In genomic region chr1:52140534-52140933, GRCm38 (mm10) we compare ENCODE assay signal across 26 mouse cellular contexts. TPM values are rescaled to one million over a fixed set of nuclear protein-coding genes. Genes with fewer than 3 reads are reported as not detected.
DNase-seq lines count a peak whose midpoint lies in the region; ATAC-seq lines count a peak whose summit lies in the region.
"Had no signal": no experiment of that assay in that cellular context is flagged by ENCODE, and none has a peak within 500 bp of the region (broad histone marks: within the 10 kb centered on the region; RNA-seq: fewer than 3 reads in every experiment).

No protein-coding gene starts in this region.

- WGBS in embryonic facial prominence, embryonic 10.5 days: 89% methylated on average over 9 of the region's 9 CpGs

- H3K36me3 ChIP-seq in embryonic facial prominence, embryonic 10.5 days (replicated peaks): 0 out of 2 replicates have a peak, but pooled peaks cover 7% of the 10 kb centered on the region
- H3K36me3 ChIP-seq: embryonic facial prominence, embryonic 12.5 days; forebrain, embryonic 15.5 days had no signal

- H3K27ac ChIP-seq in embryonic facial prominence, embryonic 10.5 days (replicated peaks): no peak overlapping the region
- H3K27ac ChIP-seq: embryonic facial prominence, embryonic 12.5 days; forebrain, embryonic 13.5 days; forebrain, embryonic 15.5 days had no signal

- no peaks in the 10 kb centered on the region for H3K9me3 ChIP-seq in embryonic facial prominence, embryonic 10.5 days
- H3K9me3 ChIP-seq: embryonic facial prominence, embryonic 12.5 days; forebrain, embryonic 13.5 days; forebrain, embryonic 15.5 days; G1E had no signal

- H3K4me1 ChIP-seq in embryonic facial prominence, embryonic 10.5 days: peaks cover 14% of the 10 kb centered on the region
- H3K4me1 ChIP-seq: embryonic facial prominence, embryonic 12.5 days; forebrain, embryonic 13.5 days; forebrain, embryonic 15.5 days had no signal

- H3K27me3 ChIP-seq in embryonic facial prominence, embryonic 10.5 days (replicated peaks; ENCODE audit: low read depth, poor library complexity, severe bottlenecking): no peaks in the 10 kb centered on the region
- H3K27me3 ChIP-seq: CH12.LX; embryonic facial prominence, embryonic 12.5 days; forebrain, embryonic 13.5 days; forebrain, embryonic 15.5 days; Patski had no signal

- ATAC-seq in frontal cortex, adult (ENCODE audit: low TSS enrichment): peak; percentile 81
- ATAC-seq: activated CD4-positive, CD25-positive, alpha-beta regulatory T cell, adult 4 months; CD4-positive, CD25-positive, alpha-beta regulatory T cell, adult 4 months; forebrain, embryonic 13.5 days; forebrain, embryonic 15.5 days; forebrain, postnatal 0 days; Patski had no signal

- intact Hi-C loops in left cerebral cortex, postnatal 14 days (cut with DNase I): no loop called here
- intact Hi-C loops in left cerebral cortex, postnatal 4 days (cut with DNase I): loop anchor here (10.0 kb wide), 1 partner anchor 134 kb away; no protein-coding TSS in a partner anchor

- H3K4me3 ChIP-seq in embryonic facial prominence, embryonic 10.5 days: no peak overlapping the region
- H3K4me3 ChIP-seq: embryonic facial prominence, embryonic 12.5 days; forebrain, embryonic 13.5 days; forebrain, embryonic 15.5 days had no signal

- no peak for DNase-seq in frontal cortex, postnatal 14 days (ENCODE audit: low spot score in 2 of 2)
- peak; percentile 16 to 41 for DNase-seq in left cerebral cortex, postnatal 14 days (ENCODE audit: low spot score in 2 of 2)
- DNase-seq in left cerebral cortex, postnatal 4 days: no peak
- DNase-seq in brain, adult 2 months (ENCODE audit: low read depth, low spot score): peak; percentile 71
- DNase-seq in embryonic facial prominence, embryonic 10.5 days (ENCODE audit: low spot score): no peak
- DNase-seq: adrenal gland, adult 8-10 months; adrenal gland, postnatal 14 days; adrenal gland, postnatal 36 days; B cell, adult 2 months; cerebellum, adult 11 months; cerebellum, adult 18-20 months; cerebellum, adult 8-10 months; cerebellum, adult 9-11 months; cerebellum, postnatal 14 days; cerebellum, postnatal 36 days; embryo, embryonic 11 days; forebrain, postnatal 0 days had no signal

RNA-seq across cellular contexts. Expression of gene Stat1, which starts 21.3 kb away (rescaled TPM):
- 10 to 100 TPM; 13.2 to 13.9 TPM for total RNA-seq in left cerebral cortex, postnatal 14 days (2021)
- 1 to 10 TPM; 7.9 to 9.5 TPM for total RNA-seq in left cerebral cortex, postnatal 4 days (2021)
- 10.9 and 11.5 TPM in 2 replicates for polyA plus RNA-seq in embryonic facial prominence, embryonic 10.5 days (2016; fragmentation: Nextera tagmentation; extraction: Ambion mirVana)

Comparison
In these comparisons a context has a peak if more than half of its experiments do, and no peak if none do; other contexts are left out.
1. DNase-seq: peak in left cerebral cortex, postnatal 14 days (2 of 2) and brain, adult 2 months (single experiment); none in frontal cortex, postnatal 14 days (0 of 2), left cerebral cortex, postnatal 4 days (single experiment) and embryonic facial prominence, embryonic 10.5 days (single experiment).